Mouse (Mus musculus) layer of hippocampus, postnatal 36 days (tissue): Measurements from ENCODE around the gene Fdx1. TPM values are rescaled to one million over a fixed set of nuclear protein-coding genes. Genes with fewer than 3 reads are reported as not detected.

Source experiments
- total RNA-seq, 2 experiments: library from RNA; stranded (reverse); gene quantifications; 2 replicates each; pipeline ENCODE4 v1.2.3; 2021

Gene Fdx1
- total RNA-seq, 2 experiments from 2014 or later, result 19.4 to 21.2 TPM

Other genes starting within 250 kb of the Fdx1 start
- gene Arhgap20, start 198.2 kb downstream of the Fdx1 start, total RNA-seq, result 10 to 100 TPM; 57.4 to 74.9 TPM
- 10 to 100 TPM; 55.9 to 57.2 TPM for gene Rdx, start 83.6 kb upstream of the Fdx1 start, total RNA-seq
- 10 to 100 TPM; 12.6 to 12.9 TPM for gene Zc3h12c, start 205.0 kb upstream of the Fdx1 start, total RNA-seq